Mouse (Mus musculus): ENCODE data around the gene Pdcd1. TPM values are rescaled to one million over a fixed set of nuclear protein-coding genes. Genes with fewer than 3 reads are reported as not detected.

Gene Pdcd1
- polyA plus RNA-seq (2014; fragmentation: Nextera tagmentation; extraction: Ambion mirVana), result not detected in 2 replicates

DNA sequence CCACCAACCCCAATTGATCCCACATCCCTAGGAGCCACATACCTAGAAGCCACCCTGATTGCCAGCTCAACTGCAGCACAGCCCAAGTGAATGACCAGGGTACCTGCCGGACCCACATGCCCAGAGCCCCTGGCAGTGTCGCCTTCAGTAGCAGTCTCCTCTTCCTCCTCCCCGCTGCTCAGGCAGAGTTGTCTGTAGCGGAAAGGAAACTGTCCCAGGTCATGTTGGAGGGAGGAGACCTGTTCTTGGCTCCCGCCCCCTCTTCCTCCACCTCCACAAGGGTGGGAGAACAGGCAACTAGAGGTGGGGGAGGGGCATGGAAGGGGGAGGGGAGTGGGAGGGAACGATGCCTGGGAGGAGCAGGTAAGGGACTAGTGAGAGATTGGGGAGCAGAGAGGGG lies at the start of gene Pdcd1:
Gene Pdcd1 (minus strand): TSS at position 181 of the 400 bp plus-strand sequence.
- no peaks in the 10 kb centered on the region for H3K27me3 ChIP-seq (ENCODE audit: control insufficient read depth, insufficient read depth, low read length)
- H3K4me2 ChIP-seq (ENCODE audit: low read depth), result no peak within 1 kb of the TSS
- no peaks in the 10 kb centered on the region for H3K9me3 ChIP-seq (ENCODE audit: control insufficient read depth, low read length)
- no peak within 1 kb of the TSS for H3K9ac ChIP-seq (ENCODE audit: low read length)
- no peak within 1 kb of the TSS for H3K27ac ChIP-seq (ENCODE audit: low read depth, low read length)
- no peaks in the 10 kb centered on the region for H3K36me3 ChIP-seq (ENCODE audit: control insufficient read depth, insufficient read depth, low read length)
- no peaks in the 10 kb centered on the region for H3K4me1 ChIP-seq (ENCODE audit: control insufficient read depth, insufficient read depth, low read length)
- 55% methylated on average over 5 of the region's 6 CpGs for WGBS
- ATAC-seq (ENCODE audit: insufficient read depth, low FRiP score, low TSS enrichment), result no peak
- DNase-seq (ENCODE audit: low spot score), result no peak
- H3K4me3 ChIP-seq (ENCODE audit: low read depth, low read length), result no peak within 1 kb of the TSS

DNA sequence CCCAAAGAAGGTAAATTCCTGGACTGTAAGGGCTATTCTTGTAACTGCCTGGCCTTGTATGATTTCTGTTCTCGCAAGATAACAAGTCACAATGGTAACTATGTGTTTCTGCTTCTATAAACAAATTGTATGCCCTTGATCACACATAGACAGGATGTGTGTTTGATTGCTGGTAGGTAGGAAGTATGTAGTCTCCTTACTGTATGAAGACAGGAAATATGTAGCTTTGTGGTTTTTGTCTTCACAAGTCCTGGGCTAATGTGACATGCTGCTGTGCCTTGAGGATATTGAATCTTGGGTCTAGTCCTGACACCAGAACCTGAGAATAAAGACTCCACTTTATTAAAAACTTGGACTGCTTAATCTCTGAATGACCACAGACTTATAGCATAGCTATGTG lies 39.4 kb upstream of the Pdcd1 start:
- Histone ChIP-seq H3K4me2 (ENCODE audit: low read depth) (no peak overlapping the region), H3K9ac (ENCODE audit: low read length) (no peak overlapping the region), H3K36me3 (ENCODE audit: control insufficient read depth, insufficient read depth, low read length) (no peaks in the 10 kb centered on the region), H3K27me3 (ENCODE audit: control insufficient read depth, insufficient read depth, low read length) (no peaks in the 10 kb centered on the region), H3K4me1 (ENCODE audit: control insufficient read depth, insufficient read depth, low read length) (no peaks in the 10 kb centered on the region), H3K9me3 (ENCODE audit: control insufficient read depth, low read length) (no peaks in the 10 kb centered on the region), H3K27ac (ENCODE audit: low read depth, low read length) (no peak overlapping the region), H3K4me3 (ENCODE audit: low read depth, low read length) (no peak overlapping the region)
- WGBS, result 94% methylated on average over 1 of the region's 1 CpGs
- ATAC-seq (ENCODE audit: insufficient read depth, low FRiP score, low TSS enrichment) (no peak), DNase-seq (ENCODE audit: low spot score) (no peak)

GRCm38 (mm10) chr1:94086311-94086898 lies 34.1 kb upstream of the Pdcd1 start:
- DNase-seq (ENCODE audit: low spot score) (no peak), ATAC-seq (ENCODE audit: insufficient read depth, low FRiP score, low TSS enrichment) (no peak)
- H3K27ac ChIP-seq (ENCODE audit: low read depth, low read length), result no peak overlapping the region
- H3K36me3 ChIP-seq (ENCODE audit: control insufficient read depth, insufficient read depth, low read length), result no peaks in the 10 kb centered on the region
- H3K9ac ChIP-seq (ENCODE audit: low read length), result no peak overlapping the region
- H3K4me1 ChIP-seq (ENCODE audit: control insufficient read depth, insufficient read depth, low read length), result no peaks in the 10 kb centered on the region
- H3K4me3 ChIP-seq (ENCODE audit: low read depth, low read length), result no peak overlapping the region
- H3K27me3 ChIP-seq (ENCODE audit: control insufficient read depth, insufficient read depth, low read length), result no peaks in the 10 kb centered on the region
- H3K4me2 ChIP-seq (ENCODE audit: low read depth), result no peak overlapping the region
- no peaks in the 10 kb centered on the region for H3K9me3 ChIP-seq (ENCODE audit: control insufficient read depth, low read length)
- 86% methylated on average over 5 of the region's 5 CpGs for WGBS

DNA sequence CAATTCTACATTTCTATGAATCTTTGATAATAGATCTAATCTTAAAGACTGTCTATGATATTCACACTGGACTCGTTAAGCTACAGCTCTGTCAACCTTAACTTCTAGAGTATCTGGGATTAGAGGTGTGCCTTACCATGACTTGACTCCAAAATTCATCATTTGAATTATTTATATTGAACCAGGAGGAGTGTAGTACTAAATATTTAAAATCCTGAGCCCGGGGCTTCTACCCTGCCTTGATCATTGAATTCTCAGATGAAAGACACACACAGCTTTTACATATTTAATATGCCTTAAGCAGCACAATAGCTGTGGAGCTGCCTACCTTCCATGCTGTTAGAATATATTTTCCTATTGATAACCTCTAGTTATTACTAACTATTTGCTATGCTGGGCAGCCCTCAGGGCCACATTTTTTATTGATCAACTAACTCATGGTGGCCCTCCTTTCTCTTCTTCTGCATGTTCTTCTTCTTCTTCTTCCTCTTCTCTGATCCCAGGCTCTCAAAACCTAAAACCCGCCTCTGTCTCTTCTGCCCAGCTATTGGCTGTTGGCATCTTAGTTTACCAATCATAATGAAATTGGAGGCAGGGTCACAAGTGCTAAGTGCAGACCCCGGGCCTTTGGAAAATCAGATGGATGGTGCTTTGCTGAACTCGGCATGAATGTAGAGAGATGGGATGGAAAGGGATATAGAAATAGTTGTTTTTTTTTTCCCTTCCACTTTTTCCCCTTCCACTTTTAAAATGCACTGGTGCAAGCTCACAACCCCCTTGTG lies 33.2 kb upstream of the Pdcd1 start:
- H3K27me3 ChIP-seq (ENCODE audit: control insufficient read depth, insufficient read depth, low read length), result no peaks in the 10 kb centered on the region
- H3K4me1 ChIP-seq (ENCODE audit: control insufficient read depth, insufficient read depth, low read length), result no peaks in the 10 kb centered on the region
- no peaks in the 10 kb centered on the region for H3K9me3 ChIP-seq (ENCODE audit: control insufficient read depth, low read length)
- 87% methylated on average over 5 of the region's 5 CpGs for WGBS
- H3K27ac ChIP-seq (ENCODE audit: low read depth, low read length), result no peak overlapping the region
- H3K4me2 ChIP-seq (ENCODE audit: low read depth), result no peak overlapping the region
- no peak for DNase-seq (ENCODE audit: low spot score)
- no peak for ATAC-seq (ENCODE audit: insufficient read depth, low FRiP score, low TSS enrichment)
- no peak overlapping the region for H3K9ac ChIP-seq (ENCODE audit: low read length)
- H3K4me3 ChIP-seq (ENCODE audit: low read depth, low read length), result no peak overlapping the region
- H3K36me3 ChIP-seq (ENCODE audit: control insufficient read depth, insufficient read depth, low read length), result no peaks in the 10 kb centered on the region

- DNase-seq (ENCODE audit: low spot score) (no peak), ATAC-seq (ENCODE audit: insufficient read depth, low FRiP score, low TSS enrichment) (no peak)
- Histone ChIP-seq H3K4me2 (ENCODE audit: low read depth) (no peak overlapping the region), H3K9me3 (ENCODE audit: control insufficient read depth, low read length) (no peaks in the 10 kb centered on the region), H3K4me3 (ENCODE audit: low read depth, low read length) (no peak overlapping the region), H3K4me1 (ENCODE audit: control insufficient read depth, insufficient read depth, low read length) (no peaks in the 10 kb centered on the region), H3K36me3 (ENCODE audit: control insufficient read depth, insufficient read depth, low read length) (no peaks in the 10 kb centered on the region), H3K27me3 (ENCODE audit: control insufficient read depth, insufficient read depth, low read length) (no peaks in the 10 kb centered on the region), H3K27ac (ENCODE audit: low read depth, low read length) (no peak overlapping the region), H3K9ac (ENCODE audit: low read length) (no peak overlapping the region)
- 83% methylated on average over 6 of the region's 6 CpGs for WGBS
Measured at GRCm38 (mm10) chr1:94081761-94082160, 29.4 kb upstream of the Pdcd1 start.

GRCm38 (mm10) chr1:94081191-94081590 lies 28.8 kb upstream of the Pdcd1 start:
- 57% methylated on average over 11 of the region's 11 CpGs for WGBS
- ATAC-seq (ENCODE audit: insufficient read depth, low FRiP score, low TSS enrichment), result no peak
- no peak for DNase-seq (ENCODE audit: low spot score)
- H3K27ac ChIP-seq (ENCODE audit: low read depth, low read length), result no peak overlapping the region
- no peak overlapping the region for H3K9ac ChIP-seq (ENCODE audit: low read length)
- no peaks in the 10 kb centered on the region for H3K9me3 ChIP-seq (ENCODE audit: control insufficient read depth, low read length)
- H3K27me3 ChIP-seq (ENCODE audit: control insufficient read depth, insufficient read depth, low read length), result no peaks in the 10 kb centered on the region
- no peaks in the 10 kb centered on the region for H3K36me3 ChIP-seq (ENCODE audit: control insufficient read depth, insufficient read depth, low read length)
- no peak overlapping the region for H3K4me3 ChIP-seq (ENCODE audit: low read depth, low read length)
- H3K4me2 ChIP-seq (ENCODE audit: low read depth), result peak overlapping the region; percentile 9; the same call in 1 of the 2 replicates
- H3K4me1 ChIP-seq (ENCODE audit: control insufficient read depth, insufficient read depth, low read length), result no peaks in the 10 kb centered on the region

GRCm38 (mm10) chr1:94080718-94081117 lies 28.4 kb upstream of the Pdcd1 start:
- Histone ChIP-seq H3K4me3 (ENCODE audit: low read depth, low read length) (no peak overlapping the region), H3K4me1 (ENCODE audit: control insufficient read depth, insufficient read depth, low read length) (no peaks in the 10 kb centered on the region), H3K9ac (ENCODE audit: low read length) (no peak overlapping the region), H3K4me2 (ENCODE audit: low read depth) (peak overlapping the region; percentile 9; the same call in 1 of the 2 replicates), H3K36me3 (ENCODE audit: control insufficient read depth, insufficient read depth, low read length) (no peaks in the 10 kb centered on the region), H3K27me3 (ENCODE audit: control insufficient read depth, insufficient read depth, low read length) (no peaks in the 10 kb centered on the region), H3K27ac (ENCODE audit: low read depth, low read length) (no peak overlapping the region), H3K9me3 (ENCODE audit: control insufficient read depth, low read length) (no peaks in the 10 kb centered on the region)
- DNase-seq (ENCODE audit: low spot score) (no peak), ATAC-seq (ENCODE audit: insufficient read depth, low FRiP score, low TSS enrichment) (no peak)
- WGBS, result 53% methylated on average over 15 of the region's 15 CpGs

- DNase-seq (ENCODE audit: low spot score), result peak; percentile 88
- H3K4me1 ChIP-seq (ENCODE audit: control insufficient read depth, insufficient read depth, low read length), result no peaks in the 10 kb centered on the region
- H3K9ac ChIP-seq (ENCODE audit: low read length), result no peak overlapping the region
- no peak overlapping the region for H3K4me3 ChIP-seq (ENCODE audit: low read depth, low read length)
- H3K4me2 ChIP-seq (ENCODE audit: low read depth), result no peak overlapping the region
- H3K27me3 ChIP-seq (ENCODE audit: control insufficient read depth, insufficient read depth, low read length), result no peaks in the 10 kb centered on the region
- H3K36me3 ChIP-seq (ENCODE audit: control insufficient read depth, insufficient read depth, low read length), result no peaks in the 10 kb centered on the region
- ATAC-seq (ENCODE audit: insufficient read depth, low FRiP score, low TSS enrichment), result peak; percentile 84
- H3K9me3 ChIP-seq (ENCODE audit: control insufficient read depth, low read length), result no peaks in the 10 kb centered on the region
- no peak overlapping the region for H3K27ac ChIP-seq (ENCODE audit: low read depth, low read length)
- WGBS, result 5% methylated on average over 9 of the region's 9 CpGs
Measured at GRCm38 (mm10) chr1:94078835-94079440, 26.6 kb upstream of the Pdcd1 start.
